Mouse (Mus musculus) heart, embryonic 14.5 days (tissue): ENCODE measurements around the gene Lrrc55. TPM values are rescaled to one million over a fixed set of nuclear protein-coding genes. Genes with fewer than 3 reads are reported as not detected.

ENCODE experiments used
- ATAC-seq: fragments of 200-750 bp; cut with Nextera tagmentation; 2 replicates; pipeline ENCODE4 v1.8.0; 2017; ENCODE audit warnings: low read depth, moderate TSS enrichment; ENCODE audit not compliant: insufficient number of reproducible peaks, insufficient read depth, low FRiP score
- H3K27ac ChIP-seq, 2 experiments: fragments of 200-500 bp in 1 of 2; fragments of 300-500 bp in 1 of 2; sonication (generic) in 1 of 2; replicated peaks in 1 of 2; 2 replicates each; pipeline ENCODE4 v1.5.1; 2012 to 2014; ENCODE audit warnings: low read depth in 2 of 2, low read length in 2 of 2, control low read depth in 1 of 2, mild to moderate bottlenecking in 1 of 2, mixed read lengths in 1 of 2; ENCODE audit not compliant: control insufficient read depth in 1 of 2, insufficient read depth in 1 of 2
- H3K27me3 ChIP-seq: fragments of 300-500 bp; sonication (generic); 2 replicates; pipeline ENCODE4 v1.6.1; 2014; ENCODE audit warnings: mild to moderate bottlenecking, low read length, control low read depth; ENCODE audit not compliant: control insufficient read depth, insufficient read depth
- H3K36me3 ChIP-seq: fragments of 300-500 bp; sonication (generic); 2 replicates; pipeline ENCODE4 v1.6.1; 2014; ENCODE audit warnings: mild to moderate bottlenecking, control low read depth, low read length, mixed read lengths; ENCODE audit not compliant: control insufficient read depth, insufficient read depth
- H3K4me1 ChIP-seq, 2 experiments: fragments of 200-500 bp in 1 of 2; fragments of 300-500 bp in 1 of 2; sonication (generic) in 1 of 2; 2 replicates each; pipeline ENCODE4 v1.6.1; 2012 to 2014; ENCODE audit warnings: low read length in 2 of 2, control low read depth in 1 of 2, mixed read lengths in 1 of 2; ENCODE audit not compliant: control insufficient read depth in 2 of 2, insufficient read depth in 2 of 2
- H3K4me2 ChIP-seq: fragments of 300-500 bp; sonication (generic); 2 replicates; pipeline ENCODE4 v1.6.1; 2014; ENCODE audit warnings: mild to moderate bottlenecking, low read length
- H3K4me3 ChIP-seq, 2 experiments: fragments of 200-500 bp in 1 of 2; fragments of 300-500 bp in 1 of 2; sonication (generic) in 1 of 2; 2 replicates each; pipeline ENCODE4 v1.5.1; 2012 to 2014; ENCODE audit warnings: low read length in 2 of 2, mild to moderate bottlenecking in 2 of 2, control low read depth in 1 of 2, low read depth in 1 of 2, moderate library complexity in 1 of 2; ENCODE audit not compliant: control insufficient read depth in 1 of 2, insufficient read depth in 1 of 2
- H3K9ac ChIP-seq: fragments of 300-500 bp; sonication (generic); 2 replicates; pipeline ENCODE4 v1.6.1; 2014; ENCODE audit warnings: mild to moderate bottlenecking, low read length
- H3K9me3 ChIP-seq: fragments of 300-500 bp; sonication (generic); 2 replicates; pipeline ENCODE4 v1.6.1; 2016; ENCODE audit warnings: low read length, control low read depth; ENCODE audit not compliant: control insufficient read depth
- WGBS: fragments of 180-500 bp; shearing (Covaris S2); extraction: QIAGEN DNeasy Blood & Tissue Kit; methylation state at CpG from one replicate; pipeline ENCODE4 v1.1.7; 2014; 5-methylcytosine and 5-hydroxymethylcytosine counted together
- polyA plus RNA-seq: library from polyadenylated mRNA; unstranded; fragments of >200 nt; fragmentation: Nextera tagmentation; extraction: Ambion mirVana; gene quantifications from 2 replicates; pipeline ENCODE4 v1.2.1, GENCODE M21; 2014

Gene Lrrc55
- polyA plus RNA-seq, 1 experiment from 2014 or later, result 0.20 TPM

DNA sequence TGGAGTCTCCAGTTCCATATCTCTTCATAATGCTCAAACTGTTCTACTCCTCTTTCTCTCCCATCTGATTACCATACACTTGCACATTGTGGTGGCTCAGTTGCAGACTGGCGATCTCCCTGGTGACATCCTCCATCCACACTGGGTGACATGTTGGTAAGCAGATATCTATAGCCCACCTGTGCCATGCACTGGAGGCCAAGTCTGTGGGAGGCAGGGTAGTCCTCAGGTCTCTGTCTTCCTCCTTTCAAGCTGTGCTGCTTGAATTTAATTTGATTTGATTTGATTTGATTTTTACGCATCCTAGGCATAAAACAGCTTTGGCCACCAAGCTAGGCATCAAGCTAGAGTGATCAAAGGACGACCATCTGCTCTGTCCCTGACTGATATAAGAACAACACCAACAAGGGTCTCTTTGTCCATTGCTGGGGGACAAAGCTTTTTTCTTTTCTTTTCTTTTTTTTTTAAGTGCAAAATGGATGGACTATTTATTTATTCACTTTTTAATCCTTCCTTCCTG lies 30.9 kb upstream of the Lrrc55 start:
- H3K27me3 ChIP-seq, result no peaks in the 10 kb centered on the region
- WGBS, result 84% methylated on average over 3 of the region's 3 CpGs
- H3K4me3 ChIP-seq, result no peak overlapping the region
- H3K4me2 ChIP-seq, result no peak overlapping the region
- H3K9ac ChIP-seq, result no peak overlapping the region
- H3K9me3 ChIP-seq, result no peaks in the 10 kb centered on the region
- ATAC-seq, result no peak
- peaks cover 0 to 3% of the 10 kb centered on the region in 2 experiments; a peak in 2 of 4 replicates for H3K4me1 ChIP-seq
- H3K27ac ChIP-seq, result no peak overlapping the region
- H3K36me3 ChIP-seq, result no peaks in the 10 kb centered on the region

DNA sequence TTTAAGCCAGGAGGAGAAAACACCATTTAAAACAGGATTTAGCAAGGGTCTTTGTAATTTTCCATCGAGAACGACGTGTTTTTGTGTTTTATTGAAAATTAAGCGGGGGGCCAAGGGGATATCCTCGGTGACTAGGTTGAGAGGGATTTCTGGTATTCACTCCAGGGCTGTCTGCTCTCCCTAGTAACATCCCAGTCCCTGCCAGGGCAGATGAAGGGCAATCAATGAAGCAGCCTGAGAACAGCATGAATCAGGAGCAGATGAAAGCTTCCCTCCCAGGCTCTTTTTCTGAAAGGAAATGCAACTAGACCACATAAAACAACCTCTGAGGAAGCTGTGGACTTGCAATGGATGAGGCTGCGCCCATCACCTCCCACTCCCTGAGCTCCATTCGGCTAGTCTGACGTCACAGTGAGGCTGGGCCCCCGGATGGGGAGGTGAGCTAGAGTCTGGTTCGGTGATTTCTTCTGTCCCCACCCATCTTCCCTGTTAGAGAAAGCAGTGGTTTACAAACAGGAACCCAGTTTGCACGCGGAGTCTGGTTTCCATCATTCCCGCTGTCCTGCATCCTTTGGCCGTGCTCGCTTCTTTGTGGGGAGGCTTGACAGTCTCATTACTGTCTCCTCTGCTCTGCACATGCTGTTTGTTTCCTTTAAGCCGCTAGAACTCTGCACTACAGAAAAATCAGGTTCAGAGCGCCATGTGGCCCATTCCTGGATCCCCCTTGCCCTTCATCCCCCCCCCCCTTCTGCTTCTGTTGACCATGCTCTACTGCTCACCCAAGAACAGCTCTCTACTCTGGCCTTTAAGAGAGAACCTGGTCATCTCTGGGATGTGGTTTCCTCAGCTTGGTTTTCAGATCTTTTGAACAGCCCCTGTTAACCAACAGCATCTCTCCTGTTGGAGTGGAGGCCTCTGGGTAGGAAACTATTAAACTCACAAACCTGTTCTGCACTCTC lies 27.5 kb upstream of the Lrrc55 start:
- Histone ChIP-seq H3K4me1 (peaks cover 0 to 3% of the 10 kb centered on the region in 2 experiments; a peak in 2 of 4 replicates), H3K4me2 (no peak overlapping the region), H3K27me3 (no peaks in the 10 kb centered on the region), H3K4me3 (no peak overlapping the region), H3K36me3 (no peaks in the 10 kb centered on the region), H3K9me3 (0 out of 2 replicates have a peak, but pooled peaks cover 2% of the 10 kb centered on the region), H3K27ac (no peak overlapping the region), H3K9ac (no peak overlapping the region)
- 44% methylated on average over 17 of the region's 17 CpGs for WGBS
- no peak for ATAC-seq

DNA sequence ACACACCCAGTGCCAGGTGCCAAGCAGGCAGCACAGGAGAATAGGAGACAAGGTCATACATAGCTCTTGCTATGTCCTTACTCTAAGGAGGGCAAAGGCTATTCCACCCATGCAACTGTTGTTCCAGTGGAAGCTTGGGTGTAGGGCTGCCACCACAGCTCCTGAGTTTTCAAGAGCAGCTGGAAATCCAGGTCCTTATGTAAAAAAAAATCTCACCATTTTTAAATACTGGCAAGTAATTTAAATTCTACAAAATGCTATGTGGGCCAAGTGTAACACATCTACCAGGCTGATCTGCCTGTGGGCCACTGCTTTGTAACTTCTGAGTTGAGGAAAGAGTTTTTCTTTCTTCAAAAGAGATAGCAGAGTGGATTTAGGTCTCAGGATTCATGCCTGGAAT lies 19.6 kb upstream of the Lrrc55 start:
- Histone ChIP-seq H3K4me1 (no peaks in the 10 kb centered on the region), H3K4me3 (no peak overlapping the region), H3K9me3 (0 out of 2 replicates have a peak, but pooled peaks cover 2% of the 10 kb centered on the region), H3K27ac (no peak overlapping the region), H3K4me2 (no peak overlapping the region), H3K9ac (no peak overlapping the region), H3K27me3 (no peaks in the 10 kb centered on the region), H3K36me3 (no peaks in the 10 kb centered on the region)
- no peak for ATAC-seq

DNA sequence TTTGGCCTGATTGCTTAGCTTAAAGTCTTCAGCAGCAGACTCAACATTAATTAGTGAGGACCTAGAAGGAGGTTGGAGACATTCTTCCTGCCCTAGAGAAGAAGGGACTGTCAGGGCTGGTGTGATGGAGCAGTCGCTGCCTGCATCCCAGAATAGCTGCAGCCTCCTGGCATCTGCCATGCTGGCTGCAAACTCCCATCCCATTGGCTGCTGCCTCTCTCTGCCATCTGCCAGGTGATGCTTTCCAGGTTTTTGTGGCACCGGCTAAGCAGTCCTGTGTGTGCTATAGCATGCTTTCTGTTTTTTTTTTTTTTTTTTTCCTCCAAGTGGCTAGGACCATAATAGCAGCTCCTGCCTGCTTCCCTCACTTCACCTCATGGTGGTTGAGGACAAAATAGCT lies 16.7 kb upstream of the Lrrc55 start:
- H3K9me3 ChIP-seq, result no peaks in the 10 kb centered on the region
- H3K9ac ChIP-seq, result no peak overlapping the region

DNA sequence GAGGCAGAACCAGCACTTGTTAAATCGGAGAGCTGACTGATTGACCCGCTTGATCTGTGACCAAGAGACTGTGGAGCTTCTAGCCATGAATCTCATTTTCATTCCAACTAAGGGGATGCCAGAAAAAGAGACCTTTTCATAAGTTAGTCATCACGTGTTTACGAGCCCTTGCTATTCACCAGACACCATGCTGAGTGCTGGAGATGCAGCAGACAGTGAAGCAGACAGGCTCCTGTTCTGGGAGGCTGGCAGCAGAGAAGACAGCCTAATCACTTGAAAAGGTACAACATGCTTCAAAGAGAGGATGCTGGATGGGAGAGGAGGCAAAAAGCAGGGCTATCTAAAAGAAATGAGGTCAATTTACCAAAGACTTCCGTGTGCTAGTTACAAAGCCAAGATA lies 12.3 kb upstream of the Lrrc55 start:
- Histone ChIP-seq H3K4me1 (no peaks in the 10 kb centered on the region), H3K27ac (no peak overlapping the region), H3K9me3 (no peaks in the 10 kb centered on the region), H3K4me2 (no peak overlapping the region), H3K9ac (no peak overlapping the region), H3K36me3 (no peaks in the 10 kb centered on the region), H3K27me3 (no peaks in the 10 kb centered on the region), H3K4me3 (no peak overlapping the region)
- WGBS, result 75% methylated on average over 5 of the region's 5 CpGs
- no peak for ATAC-seq

More for the DNA sequence above, 16.7 kb upstream of the Lrrc55 start:
- Histone ChIP-seq H3K27ac (no peak overlapping the region), H3K36me3 (no peaks in the 10 kb centered on the region), H3K4me1 (no peaks in the 10 kb centered on the region), H3K4me3 (no peak overlapping the region), H3K4me2 (no peak overlapping the region), H3K27me3 (no peaks in the 10 kb centered on the region)
- no peak for ATAC-seq
- WGBS, result 51% methylated on average over 2 of the region's 2 CpGs

DNA sequence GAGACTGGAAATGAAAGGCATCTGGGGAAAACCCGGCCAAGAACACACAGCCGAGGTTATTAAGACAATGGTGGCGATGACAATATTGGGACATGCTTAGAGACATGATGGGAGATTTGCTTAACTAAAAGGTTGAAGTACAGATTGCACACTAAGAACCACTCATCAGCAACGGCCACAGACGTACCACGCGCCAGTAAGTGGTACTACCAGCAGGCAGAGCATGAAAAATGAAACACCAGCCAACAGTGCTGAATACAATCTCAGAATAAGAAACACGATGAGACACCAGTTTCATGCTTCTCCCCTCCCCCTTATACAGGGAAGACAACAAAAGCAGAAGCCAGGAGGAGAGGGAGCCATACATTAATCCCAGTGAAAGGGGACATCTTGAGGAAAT lies 8.2 kb upstream of the Lrrc55 start:
- Histone ChIP-seq H3K9ac (no peak overlapping the region), H3K4me3 (no peak overlapping the region), H3K36me3 (no peaks in the 10 kb centered on the region), H3K9me3 (no peaks in the 10 kb centered on the region), H3K27me3 (no peaks in the 10 kb centered on the region), H3K4me2 (no peak overlapping the region), H3K27ac (no peak overlapping the region), H3K4me1 (no peaks in the 10 kb centered on the region)
- 84% methylated on average over 8 of the region's 8 CpGs for WGBS
- no peak for ATAC-seq

DNA sequence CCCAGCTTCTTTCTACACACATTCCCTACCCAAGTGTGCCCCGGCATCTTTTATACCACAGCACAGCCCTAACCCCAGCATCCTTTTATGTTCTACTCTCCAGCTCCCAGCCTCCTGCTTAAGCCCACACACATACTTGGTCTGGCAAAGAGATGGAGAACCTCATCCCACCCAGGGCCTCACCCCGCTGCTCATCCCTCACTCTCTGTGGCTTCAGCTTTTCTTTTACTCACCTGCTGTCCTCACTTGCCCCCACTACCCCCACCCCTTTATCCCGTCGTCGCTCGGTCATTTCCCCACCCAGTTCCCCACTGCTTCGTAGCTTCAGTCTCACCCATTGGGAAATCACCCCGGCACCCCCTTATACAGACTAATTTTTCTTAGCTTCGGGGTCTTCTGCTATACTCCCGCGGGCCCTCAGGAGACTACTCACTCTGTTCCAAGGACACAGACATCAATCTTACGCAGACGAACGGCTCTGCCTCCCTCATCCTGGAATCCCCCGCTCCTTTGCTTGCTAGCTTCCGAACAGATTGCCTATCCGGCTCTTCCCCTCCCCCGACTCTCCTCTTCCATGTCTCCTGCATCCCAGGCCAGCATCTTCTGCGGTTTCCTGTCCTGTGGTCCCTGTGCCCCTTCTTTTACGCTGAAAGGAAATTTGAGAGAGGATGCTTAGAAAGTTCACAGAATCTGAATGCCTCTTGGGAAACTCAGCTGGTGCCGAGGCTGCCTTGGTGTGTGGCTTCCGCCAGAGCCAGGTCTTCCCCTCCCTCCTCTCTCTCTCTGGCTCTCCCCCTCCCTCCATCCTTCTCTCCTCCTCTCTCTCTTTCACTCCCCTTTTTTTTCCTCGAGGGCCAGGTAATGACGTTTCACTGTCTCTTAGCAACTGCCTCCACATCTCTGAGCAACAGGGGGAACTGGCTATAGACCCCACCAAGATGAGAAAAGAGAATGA lies 1.3 kb upstream of the Lrrc55 start:
- WGBS, result 5% methylated on average over 24 of the region's 24 CpGs
- no peak for ATAC-seq
- H3K4me3 ChIP-seq, result no peak overlapping the region; a peak in 1 of 4 replicates
- no peaks in the 10 kb centered on the region for H3K36me3 ChIP-seq
- peaks cover 0 to 3% of the 10 kb centered on the region in 2 experiments; a peak in 1 of 4 replicates for H3K4me1 ChIP-seq
- H3K4me2 ChIP-seq, result peak overlapping the region; percentile 57
- no peak overlapping the region for H3K9ac ChIP-seq
- peaks cover 6% of the 10 kb centered on the region; the same call in 1 of the 2 replicates for H3K27me3 ChIP-seq
- H3K27ac ChIP-seq, result no peak overlapping the region
- no peaks in the 10 kb centered on the region for H3K9me3 ChIP-seq
